Mouse (Mus musculus) neural tube, embryonic 11.5 days (tissue): ENCODE results near the gene Ddx6. TPM values are rescaled to one million over a fixed set of nuclear protein-coding genes. Genes with fewer than 3 reads are reported as not detected.
"Not testable (repeated sequence)": the region's sequence is repeated elsewhere in the genome, so short reads cannot be mapped to it uniquely, and the experiment has no call there.

Experiments
- ATAC-seq: fragments of 200-750 bp; cut with Nextera tagmentation; 2 replicates; pipeline ENCODE4 v1.8.0; 2017; ENCODE audit warnings: moderate number of reproducible peaks, mild to moderate bottlenecking, moderate TSS enrichment, moderate library complexity; ENCODE audit not compliant: insufficient read depth, low FRiP score, low TSS enrichment
- DNase-seq: peaks from one replicate; pipeline ENCODE4 v3.0.0-alpha.2; 2015; ENCODE audit warnings: low spot score
- H3K27ac ChIP-seq: fragments of 300-500 bp; sonication (generic); 2 replicates; pipeline ENCODE4 v1.5.1; 2014; ENCODE audit warnings: low read depth, mild to moderate bottlenecking, low read length
- H3K27me3 ChIP-seq: fragments of 300-500 bp; sonication (generic); 2 replicates; pipeline ENCODE4 v1.6.1; 2014; ENCODE audit warnings: mild to moderate bottlenecking, low read length, mixed read lengths; ENCODE audit not compliant: control insufficient read depth, insufficient read depth
- H3K36me3 ChIP-seq: fragments of 300-500 bp; sonication (generic); 2 replicates; pipeline ENCODE4 v1.6.1; 2014; ENCODE audit warnings: mild to moderate bottlenecking, low read length, moderate library complexity, mixed read lengths; ENCODE audit not compliant: control insufficient read depth, insufficient read depth
- H3K4me1 ChIP-seq: fragments of 300-500 bp; sonication (generic); 2 replicates; pipeline ENCODE4 v1.6.1; 2014; ENCODE audit warnings: low read length, mixed read lengths; ENCODE audit not compliant: control insufficient read depth, insufficient read depth
- H3K4me2 ChIP-seq: fragments of 300-500 bp; sonication (generic); 2 replicates; pipeline ENCODE4 v1.6.1; 2014; ENCODE audit warnings: low read depth, mild to moderate bottlenecking, moderate library complexity
- H3K4me3 ChIP-seq: fragments of 300-500 bp; sonication (generic); 2 replicates; pipeline ENCODE4 v1.5.1; 2014; ENCODE audit warnings: low read depth, low read length
- H3K9ac ChIP-seq: fragments of 300-500 bp; sonication (generic); 2 replicates; pipeline ENCODE4 v1.6.1; 2014; ENCODE audit warnings: mild to moderate bottlenecking, low read length
- H3K9me3 ChIP-seq: fragments of 300-500 bp; sonication (generic); 2 replicates; pipeline ENCODE4 v1.6.1; 2016; ENCODE audit warnings: low read length; ENCODE audit not compliant: control insufficient read depth
- WGBS: fragments of 180-500 bp; shearing (Covaris S2); extraction: QIAGEN DNeasy Blood & Tissue Kit; methylation state at CpG from one replicate; pipeline ENCODE4 v1.1.7; 2014; 5-methylcytosine and 5-hydroxymethylcytosine counted together
- polyA plus RNA-seq: library from polyadenylated mRNA; unstranded; fragments of >200 nt; fragmentation: Nextera tagmentation; extraction: Ambion mirVana; gene quantifications from 2 replicates; pipeline ENCODE4 v1.2.1, GENCODE M21; 2014

The Ddx6 gene
- polyA plus RNA-seq, 1 experiment from 2014 or later = 11.9 TPM

GRCm38 (mm10) chr9:44575095-44575494 is 29.6 kb upstream of the Ddx6 start:
- Histone ChIP-seq H3K9me3 (no peaks in the 10 kb centered on the region), H3K36me3 (no peaks in the 10 kb centered on the region), H3K27me3 (no peaks in the 10 kb centered on the region), H3K27ac (no peak overlapping the region), H3K4me2 (no peak overlapping the region), H3K4me1 (no peaks in the 10 kb centered on the region), H3K9ac (no peak overlapping the region), H3K4me3 (no peak overlapping the region)
- 94% methylated on average over 2 of the region's 2 CpGs for WGBS
- ATAC-seq (no peak), DNase-seq (no peak)

- H3K4me1 ChIP-seq, DNase-seq, H3K9me3 ChIP-seq, H3K27ac ChIP-seq, H3K9ac ChIP-seq, H3K4me3 ChIP-seq, H3K36me3 ChIP-seq, H3K4me2 ChIP-seq, ATAC-seq, H3K27me3 ChIP-seq: not testable (repeated sequence)
- 91% methylated on average over 7 of the region's 7 CpGs for WGBS
Measured at GRCm38 (mm10) chr9:44576046-44576445, 28.6 kb upstream of the Ddx6 start.

GRCm38 (mm10) chr9:44579392-44579791 is 25.3 kb upstream of the Ddx6 start:
- WGBS = 52% methylated on average over 6 of the region's 6 CpGs

GRCm38 (mm10) chr9:44580085-44580484 is 24.6 kb upstream of the Ddx6 start:
- ATAC-seq = no peak
- Histone ChIP-seq H3K4me2 (no peak overlapping the region), H3K36me3 (no peaks in the 10 kb centered on the region), H3K4me3 (no peak overlapping the region), H3K9ac (no peak overlapping the region), H3K9me3 (0 out of 2 replicates have a peak, but pooled peaks cover 2% of the 10 kb centered on the region), H3K4me1 (no peaks in the 10 kb centered on the region), H3K27me3 (no peaks in the 10 kb centered on the region), H3K27ac (no peak overlapping the region)
- WGBS = 93% methylated on average over 5 of the region's 5 CpGs
- DNase-seq = no peak

More at GRCm38 (mm10) chr9:44579392-44579791, 25.3 kb upstream of the Ddx6 start:
- 0 out of 2 replicates have a peak, but pooled peaks cover 2% of the 10 kb centered on the region for H3K9me3 ChIP-seq
- no peak overlapping the region for H3K4me3 ChIP-seq
- no peaks in the 10 kb centered on the region for H3K36me3 ChIP-seq
- no peaks in the 10 kb centered on the region for H3K27me3 ChIP-seq
- no peak overlapping the region for H3K27ac ChIP-seq
- no peak for ATAC-seq
- H3K4me1 ChIP-seq = no peaks in the 10 kb centered on the region
- DNase-seq = no peak
- no peak overlapping the region for H3K4me2 ChIP-seq
- H3K9ac ChIP-seq = no peak overlapping the region

- no peak overlapping the region for H3K9ac ChIP-seq
- no peaks in the 10 kb centered on the region for H3K4me1 ChIP-seq
- 0 out of 2 replicates have a peak, but pooled peaks cover 2% of the 10 kb centered on the region for H3K9me3 ChIP-seq
- DNase-seq = no peak
- 15% methylated on average over 3 of the region's 3 CpGs for WGBS
- no peak for ATAC-seq
- H3K4me3 ChIP-seq = no peak overlapping the region
- H3K27ac ChIP-seq = no peak overlapping the region
- no peaks in the 10 kb centered on the region for H3K36me3 ChIP-seq
- H3K4me2 ChIP-seq = no peak overlapping the region
- no peaks in the 10 kb centered on the region for H3K27me3 ChIP-seq
Measured at GRCm38 (mm10) chr9:44581423-44581822, 23.3 kb upstream of the Ddx6 start.

GRCm38 (mm10) chr9:44582390-44582789 is 22.3 kb upstream of the Ddx6 start:
- Histone ChIP-seq H3K27me3 (no peaks in the 10 kb centered on the region), H3K36me3 (no peaks in the 10 kb centered on the region), H3K9ac (no peak overlapping the region), H3K4me1 (no peaks in the 10 kb centered on the region), H3K4me2 (no peak overlapping the region), H3K27ac (no peak overlapping the region), H3K9me3 (0 out of 2 replicates have a peak, but pooled peaks cover 2% of the 10 kb centered on the region), H3K4me3 (no peak overlapping the region)
- DNase-seq = no peak
- ATAC-seq = no peak
- WGBS = 86% methylated on average over 16 of the region's 16 CpGs

GRCm38 (mm10) chr9:44586640-44587261 is 17.9 kb upstream of the Ddx6 start:
- Histone ChIP-seq H3K36me3 (no peaks in the 10 kb centered on the region), H3K9me3 (0 out of 2 replicates have a peak, but pooled peaks cover 2% of the 10 kb centered on the region), H3K27ac (no peak overlapping the region), H3K27me3 (no peaks in the 10 kb centered on the region), H3K4me1 (no peaks in the 10 kb centered on the region), H3K9ac (no peak overlapping the region), H3K4me3 (no peak overlapping the region), H3K4me2 (no peak overlapping the region)
- DNase-seq (no peak), ATAC-seq (no peak)
- WGBS = 65% methylated on average over 8 of the region's 8 CpGs

- H3K9ac ChIP-seq = no peak overlapping the region
- no peak overlapping the region for H3K4me2 ChIP-seq
- 0 out of 2 replicates have a peak, but pooled peaks cover 2% of the 10 kb centered on the region for H3K9me3 ChIP-seq
- H3K36me3 ChIP-seq = no peaks in the 10 kb centered on the region
- WGBS = 88% methylated on average over 9 of the region's 9 CpGs
- no peak for ATAC-seq
- H3K4me3 ChIP-seq = no peak overlapping the region
- no peak for DNase-seq
- no peaks in the 10 kb centered on the region for H3K27me3 ChIP-seq
- H3K4me1 ChIP-seq = no peaks in the 10 kb centered on the region
- H3K27ac ChIP-seq = no peak overlapping the region
Measured at GRCm38 (mm10) chr9:44587262-44588160, 17.2 kb upstream of the Ddx6 start.
